Mouse (Mus musculus) embryonic fibroblast, embryonic 13.5 days (primary cell): ENCODE results near the gene Ap1s1. TPM values are rescaled to one million over a fixed set of nuclear protein-coding genes. Genes with fewer than 3 reads are reported as not detected.

Experiments
- H3K27ac ChIP-seq: 2 replicates; pipeline ENCODE4 v1.5.1; 2012; ENCODE audit warnings: low read length, control low read depth, inconsistent platforms; ENCODE audit not compliant: insufficient read depth
- H3K4me1 ChIP-seq: 2 replicates; pipeline ENCODE4 v1.6.1; 2011; ENCODE audit warnings: low read length; ENCODE audit not compliant: control insufficient read depth, insufficient read depth
- H3K4me3 ChIP-seq: 2 replicates; pipeline ENCODE4 v1.5.1; 2011; ENCODE audit warnings: mild to moderate bottlenecking, control low read depth, low read length; ENCODE audit not compliant: insufficient read depth
- CTCF ChIP-seq: IDR thresholded peaks from 2 replicates; pipeline ENCODE4 v1.5.1; 2011; ENCODE audit warnings: mild to moderate bottlenecking, control low read depth, low read length, moderate library complexity, borderline replicate concordance; ENCODE audit not compliant: insufficient read depth
- POLR2A ChIP-seq: IDR thresholded peaks from 2 replicates; pipeline ENCODE4 v1.6.1; 2011; ENCODE audit warnings: low read depth, mild to moderate bottlenecking, control low read depth, low read length, moderate library complexity
- polyA plus RNA-seq: library from polyadenylated mRNA; stranded (reverse); fragments of >200 nt; gene quantifications from 2 replicates; pipeline ENCODE4 v1.2.4, GENCODE M21; 2011; ENCODE audit warnings: low read depth; ENCODE audit not compliant: missing spikeins, insufficient read length

Gene Ap1s1
- polyA plus RNA-seq, 1 experiment: 149 TPM

DNA sequence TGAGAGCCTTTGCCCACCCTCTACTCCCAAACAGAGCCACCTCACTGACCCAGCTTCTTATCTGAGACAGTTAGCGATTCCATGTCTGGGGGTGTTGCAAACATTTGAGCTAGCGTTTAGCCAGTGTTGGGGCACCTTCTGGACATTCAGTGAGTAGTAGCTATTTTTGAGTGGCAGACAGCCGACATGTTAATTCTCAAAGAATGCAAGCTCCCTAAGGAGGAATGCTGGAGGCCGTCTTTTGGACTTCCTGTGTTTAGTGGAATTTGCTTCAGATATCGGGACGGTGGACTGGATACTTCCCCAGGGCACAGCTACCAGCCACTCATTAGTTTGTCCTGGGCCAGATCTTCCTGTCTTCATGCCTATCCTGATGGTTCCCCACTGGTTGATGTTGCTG is 32.7 kb upstream of the Ap1s1 start:
- TF ChIP-seq CTCF (no peak), POLR2A (0 out of 2 replicates have a peak, but pooled peaks have one; percentile 10)
- peak overlapping the region; percentile 99 for H3K27ac ChIP-seq
- H3K4me3 ChIP-seq: no peak overlapping the region
- peaks cover 25% of the 10 kb centered on the region for H3K4me1 ChIP-seq

DNA sequence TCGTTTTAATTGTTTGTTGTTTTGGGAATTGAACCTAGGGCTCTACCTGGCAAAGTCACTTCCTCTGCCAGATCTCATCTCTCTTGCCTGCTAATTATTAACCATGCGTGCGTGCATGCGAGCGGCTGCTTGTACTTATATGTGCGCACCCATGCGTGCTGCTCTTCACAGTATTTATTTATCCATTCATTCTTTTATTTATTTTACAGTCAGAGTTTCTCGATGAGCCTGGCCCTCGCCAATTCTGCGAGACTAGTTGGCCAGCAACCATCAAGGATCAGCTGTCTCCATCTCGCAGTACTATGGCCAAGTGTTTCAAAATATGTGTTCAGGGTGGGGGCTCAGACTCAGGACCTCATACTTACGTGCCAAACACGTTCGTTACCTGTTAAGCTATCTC is 32.1 kb upstream of the Ap1s1 start:
- TF ChIP-seq POLR2A: no peak
- TF ChIP-seq CTCF: no peak
- H3K27ac ChIP-seq: peak overlapping the region; percentile 99
- H3K4me1 ChIP-seq: peaks cover 25% of the 10 kb centered on the region
- H3K4me3 ChIP-seq: no peak overlapping the region

DNA sequence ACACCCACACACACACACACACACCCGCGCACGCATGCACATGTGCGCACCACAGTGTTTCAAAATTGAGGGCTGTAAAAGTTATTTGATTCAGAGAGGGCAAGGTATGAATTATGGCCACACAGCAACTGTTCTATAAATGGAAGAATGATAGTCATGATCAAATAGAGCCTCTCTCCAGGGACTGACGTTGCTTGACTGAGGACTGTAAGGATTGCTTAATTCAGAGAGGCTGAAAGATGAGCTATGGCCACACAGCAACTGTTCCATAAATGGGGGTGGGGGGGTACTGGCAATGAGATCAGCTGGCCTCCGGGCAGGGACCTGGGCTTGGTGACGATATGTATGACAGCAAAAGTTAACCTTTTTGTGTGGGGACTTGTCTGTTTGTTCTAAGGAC is 31.3 kb upstream of the Ap1s1 start:
- H3K27ac ChIP-seq: peak overlapping the region; percentile 99
- TF ChIP-seq CTCF (no peak), POLR2A (no peak)

DNA sequence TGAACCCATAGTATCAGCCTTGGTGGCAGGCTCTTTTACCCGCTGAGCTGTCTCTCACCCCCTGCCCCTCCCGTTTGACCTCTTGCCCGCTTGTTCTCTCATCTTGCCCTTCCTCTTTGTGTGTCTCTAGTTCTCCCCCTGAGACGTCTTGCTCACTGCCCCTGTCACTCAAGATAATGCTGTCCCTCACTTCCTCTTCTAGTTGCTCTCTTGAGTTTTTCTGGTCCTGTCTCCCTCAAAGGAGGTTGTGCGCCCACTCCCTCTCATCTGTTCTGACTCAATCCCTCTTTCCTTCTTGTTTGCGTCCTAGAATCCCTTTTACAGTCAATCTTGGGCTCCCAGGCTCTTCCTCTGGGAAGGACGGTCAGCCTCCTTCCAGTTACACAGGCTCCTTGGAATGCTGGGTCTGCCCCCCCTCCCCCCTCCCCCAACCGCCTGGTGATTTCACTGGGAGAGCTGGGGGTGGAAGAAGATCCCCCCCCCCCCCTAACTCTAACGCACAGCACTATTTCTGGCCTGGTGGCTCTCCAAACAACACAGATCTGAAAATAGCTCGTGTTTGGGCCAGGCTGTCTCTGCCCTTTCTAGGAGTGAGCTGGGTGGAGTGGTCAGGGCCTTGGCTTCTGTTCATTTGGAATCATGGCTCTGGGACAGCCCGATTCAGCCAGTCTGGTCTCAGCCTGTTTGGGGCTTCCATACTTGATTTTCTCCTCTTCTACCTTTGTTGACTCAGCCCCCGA is 30.4 kb upstream of the Ap1s1 start:
- Histone ChIP-seq H3K4me3 (no peak overlapping the region), H3K27ac (peak overlapping the region; percentile 99), H3K4me1 (peaks cover 30% of the 10 kb centered on the region)
- TF ChIP-seq POLR2A: no peak
- no peak for TF ChIP-seq CTCF

More for the DNA sequence above, 31.3 kb upstream of the Ap1s1 start:
- peaks cover 30% of the 10 kb centered on the region for H3K4me1 ChIP-seq
- no peak overlapping the region for H3K4me3 ChIP-seq

DNA sequence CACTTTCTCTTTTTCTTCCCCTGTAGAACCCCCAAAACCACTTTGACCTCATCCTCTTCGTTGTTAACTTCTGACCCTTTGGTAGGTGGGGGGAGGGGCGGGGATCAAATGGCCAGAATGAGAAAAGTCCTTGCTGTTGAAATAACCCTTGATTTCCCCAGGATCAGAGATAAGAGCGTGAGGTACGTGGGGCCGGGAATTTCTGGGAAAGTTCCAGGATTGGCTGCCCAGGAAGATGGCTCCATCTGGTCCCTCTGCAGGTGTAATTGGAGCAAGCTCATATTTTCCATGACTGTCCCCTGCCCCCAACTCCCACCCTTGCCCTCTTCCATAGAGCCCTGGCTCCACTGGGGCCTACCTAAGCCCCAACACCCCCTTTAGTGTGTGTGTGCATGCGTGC is 29.8 kb upstream of the Ap1s1 start:
- H3K4me1 ChIP-seq: peaks cover 29% of the 10 kb centered on the region
- no peak overlapping the region for H3K4me3 ChIP-seq
- no peak; the same call in 1 of the 2 replicates for TF ChIP-seq POLR2A
- TF ChIP-seq CTCF: no peak
- H3K27ac ChIP-seq: peak overlapping the region; percentile 99

DNA sequence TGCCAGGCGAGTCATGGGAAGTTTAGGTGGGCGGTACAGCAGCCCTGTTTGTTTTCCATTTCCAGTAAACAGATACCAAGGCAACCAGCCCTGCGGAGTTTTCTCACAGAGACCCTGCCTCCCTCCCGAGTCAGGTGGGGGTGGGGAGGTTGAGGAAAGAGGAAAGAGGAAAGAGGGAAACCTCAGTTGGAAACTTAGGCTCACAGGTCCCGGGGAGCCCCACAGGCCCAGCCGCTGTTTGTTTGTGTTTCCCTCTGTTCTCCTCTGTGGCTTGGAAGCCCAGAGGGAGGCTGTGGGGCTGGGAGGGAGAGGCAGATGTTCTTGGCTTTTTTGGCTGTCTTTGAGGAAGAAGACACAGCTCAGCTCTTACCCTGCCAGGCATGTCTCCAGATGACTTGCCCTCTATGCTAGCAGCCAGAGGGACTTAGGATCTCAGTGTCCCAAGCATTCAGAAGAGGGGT is 28.3 kb upstream of the Ap1s1 start:
- TF ChIP-seq POLR2A (no peak), CTCF (no peak)
- H3K4me3 ChIP-seq: no peak overlapping the region
- H3K27ac ChIP-seq: peak overlapping the region; percentile 46; the same call in 1 of the 2 replicates
- H3K4me1 ChIP-seq: peaks cover 22% of the 10 kb centered on the region

DNA sequence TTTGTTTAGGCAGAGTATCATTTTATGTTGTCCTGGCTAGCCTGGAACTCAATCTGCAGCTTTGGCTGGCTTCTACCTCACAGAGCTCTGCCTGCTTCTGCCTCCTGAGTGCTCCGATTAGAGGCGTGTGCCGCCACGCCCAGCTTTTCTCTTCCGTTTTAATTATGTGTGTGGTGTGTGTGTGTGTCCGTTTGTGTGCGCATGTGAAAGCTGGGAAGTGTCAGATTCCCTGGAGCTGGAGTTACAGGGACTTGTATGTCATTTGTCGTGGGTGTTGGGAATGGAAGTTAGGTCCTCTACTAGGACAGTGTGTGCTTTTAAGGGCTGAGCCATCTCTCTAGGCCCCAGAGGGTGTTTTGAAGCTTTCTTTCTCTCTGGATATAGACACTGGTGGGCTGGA is 27.2 kb upstream of the Ap1s1 start:
- TF ChIP-seq POLR2A (no peak), CTCF (no peak)
- peak overlapping the region; percentile 89 for H3K27ac ChIP-seq

DNA sequence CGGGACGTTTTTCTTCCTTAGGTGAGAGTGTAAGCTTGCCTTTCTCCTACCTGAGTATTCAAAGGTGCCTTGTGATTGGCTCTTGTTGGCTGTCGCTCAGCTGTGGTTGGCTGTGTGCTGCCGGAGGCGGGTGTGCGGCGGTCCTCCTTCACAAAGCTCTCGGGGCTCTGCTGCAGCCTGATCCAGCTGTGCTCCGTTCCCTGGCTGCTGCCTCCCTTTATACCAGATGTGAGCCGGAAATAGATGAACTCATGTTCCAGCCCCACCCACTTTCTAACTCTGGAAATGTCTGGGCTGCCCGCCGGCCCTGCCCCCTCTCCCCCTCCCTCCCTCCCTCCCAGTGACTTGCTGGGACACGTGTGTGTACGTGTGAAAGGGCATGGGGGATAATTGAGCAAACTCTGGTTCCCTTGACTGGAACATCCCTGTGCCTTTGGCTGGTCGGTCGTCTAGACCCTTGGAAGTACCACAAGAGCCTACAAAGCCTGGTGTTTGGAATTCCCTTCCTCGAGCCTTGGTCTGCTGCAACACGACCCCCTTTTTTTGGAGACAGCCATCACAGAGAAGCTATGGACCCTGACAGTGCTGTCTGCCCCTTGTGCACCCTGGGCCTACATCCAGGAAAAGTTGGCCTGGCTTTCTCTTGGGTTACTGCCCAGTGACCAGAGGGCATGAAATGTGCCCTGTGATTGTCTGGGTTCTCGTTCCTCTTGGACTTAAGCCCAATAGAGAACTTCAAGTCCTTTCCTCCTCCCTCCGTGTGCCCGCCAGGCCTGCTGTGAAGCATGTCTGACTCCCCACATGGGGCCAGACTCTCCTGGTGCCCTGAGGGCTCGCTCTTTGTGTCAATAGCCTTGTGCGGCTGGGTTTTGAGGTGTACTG is 26.4 kb upstream of the Ap1s1 start, which contains the start of gene Serpine1:
TSS of gene Serpine1 (minus strand) at position 190 of the 882 bp plus-strand sequence.
- TF ChIP-seq CTCF: no peak
- TF ChIP-seq POLR2A: peak; percentile 100
- Histone ChIP-seq H3K4me1 (peaks cover 10% of the 10 kb centered on the region), H3K4me3 (peak within 1 kb of the TSS; percentile 73), H3K27ac (peak within 1 kb of the TSS; percentile 89)

More for the DNA sequence above, 27.2 kb upstream of the Ap1s1 start:
- Histone ChIP-seq H3K4me3 (no peak overlapping the region), H3K4me1 (peaks cover 14% of the 10 kb centered on the region)

DNA sequence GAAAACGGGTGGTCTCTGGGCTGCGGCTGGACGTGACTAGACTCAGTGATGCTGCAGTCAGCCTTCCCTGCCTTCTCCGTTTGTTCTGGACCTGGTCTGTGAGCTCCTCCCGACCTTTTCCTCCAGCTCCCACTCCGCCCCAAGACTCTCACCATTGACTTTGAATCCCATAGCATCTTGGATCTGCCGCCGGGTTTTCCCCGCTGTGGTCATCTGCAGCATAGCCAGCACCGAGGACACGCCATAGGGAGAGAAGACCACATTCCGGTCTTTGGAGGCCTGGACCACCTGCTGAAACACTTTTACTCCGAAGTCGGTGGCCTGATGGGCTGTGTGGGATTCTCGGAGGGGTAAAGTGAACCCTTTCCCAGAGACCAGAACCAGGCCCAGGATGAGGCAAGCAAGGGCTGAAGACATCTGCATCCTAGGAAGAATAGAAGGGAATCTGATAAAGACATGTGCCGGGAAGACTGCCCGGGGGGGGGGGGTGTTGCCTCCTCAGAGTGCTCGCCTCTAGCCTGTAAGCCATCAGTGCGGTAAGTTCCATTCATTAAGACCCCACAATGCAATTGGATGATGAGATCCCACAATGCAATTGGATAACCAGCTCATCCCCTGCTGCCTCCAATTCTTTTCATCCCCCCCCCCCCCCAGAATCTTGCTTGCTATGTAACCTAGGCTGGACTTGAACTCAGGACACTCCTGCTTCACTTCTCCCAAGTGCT is 25.1 kb upstream of the Ap1s1 start:
- Histone ChIP-seq H3K27ac (peak overlapping the region; percentile 74), H3K4me3 (peak overlapping the region; percentile 73), H3K4me1 (peaks cover 7% of the 10 kb centered on the region)
- TF ChIP-seq CTCF (no peak), POLR2A (peak; percentile 69)
